In the genomic region with DNA sequence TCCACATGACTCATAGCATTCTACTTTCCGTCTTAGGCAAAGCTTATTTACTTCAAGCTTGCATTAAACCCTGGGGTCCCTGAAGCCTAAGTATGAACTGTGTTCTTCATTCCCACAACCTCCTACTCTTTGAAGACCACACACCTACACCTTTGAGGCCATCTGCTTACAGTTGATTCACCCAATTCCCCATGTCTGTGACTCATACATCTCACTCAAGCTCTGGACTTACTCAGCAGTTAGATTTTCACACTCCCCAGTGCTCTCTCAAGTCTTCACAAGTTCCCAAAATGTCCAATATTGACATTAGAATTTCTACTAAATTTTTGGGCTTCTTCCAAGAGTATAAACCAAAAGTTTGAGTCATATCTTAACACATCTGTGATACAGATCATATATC, we compare ENCODE assay signal across 30 mouse cellular contexts.
A peak's percentile ranks its signal among the peaks of the same experiment; 100 is the strongest.
DNase-seq lines count a peak whose midpoint lies in the region; ATAC-seq and TF ChIP-seq lines count a peak whose summit lies in the region.
"Had no signal": no experiment of that assay in that cellular context is flagged by ENCODE, and none has a peak within 500 bp of the region (broad histone marks: within the 10 kb centered on the region; RNA-seq: fewer than 3 reads in every experiment).

No protein-coding gene starts in this region.

- H3K4me1 ChIP-seq in embryonic fibroblast, embryonic 13.5 days (ENCODE audit: control insufficient read depth, insufficient read depth, low read length): no peaks in the 10 kb centered on the region; the same call in 1 of the 2 replicates
- H3K4me1 ChIP-seq: heart, embryonic 12.5 days; hindbrain, embryonic 13.5 days; limb, embryonic 10.5 days; limb, embryonic 15.5 days; liver, embryonic 13.5 days; midbrain, embryonic 13.5 days; neural tube, embryonic 13.5 days had no signal

- DNase-seq in frontal cortex, postnatal 14 days (ENCODE audit: low spot score in 2 of 2): no peak
- DNase-seq in left cerebral cortex, adult 9 months (ENCODE audit: low spot score in 2 of 2): peak; percentile 10 to 12
- no peak for DNase-seq in left cerebral cortex, postnatal 4 days
- DNase-seq in telencephalon, adult 2 months (ENCODE audit: low read depth, low spot score): peak; percentile 27
- DNase-seq in layer of hippocampus, postnatal 10 days (ENCODE audit: low spot score in 2 of 2): no peak
- DNase-seq: adrenal gland, adult 8-10 months; cerebellum, adult 11 months; cerebellum, adult 9-10 months; cerebellum, postnatal 36 days; gastrocnemius, postnatal 36 days; heart, adult 18-20 months; heart, postnatal 4 days; kidney, adult 8-10 months; kidney, postnatal 4 days; liver, embryonic 13.5 days; lung, adult 18-20 months; lung, postnatal 4 days; thymus, postnatal 14 days had no signal

- TF ChIP-seq POLR2A in embryonic fibroblast, embryonic 13.5 days (IDR thresholded peaks at IDR 0.05; ENCODE audit: low read depth, low read length): no peak

- intact Hi-C loops in left cerebral cortex, postnatal 4 days (cut with DNase I): no loop called here

- no peak for TF ChIP-seq CTCF in embryonic fibroblast, embryonic 13.5 days (IDR thresholded peaks at IDR 0.05; ENCODE audit: borderline replicate concordance, insufficient read depth, low read length)

- peak; percentile 89 for ATAC-seq in frontal cortex, adult (ENCODE audit: low TSS enrichment)
- ATAC-seq: forebrain, embryonic 14.5 days; intestine, embryonic 16.5 days; lung, postnatal 0 days; midbrain, embryonic 13.5 days had no signal

- peak overlapping the region; percentile 71 for H3K27ac ChIP-seq in embryonic fibroblast, embryonic 13.5 days (ENCODE audit: insufficient read depth, low read length)
- H3K27ac ChIP-seq: hindbrain, embryonic 13.5 days; kidney, postnatal 0 days; limb, embryonic 10.5 days; limb, embryonic 15.5 days; liver, embryonic 13.5 days; midbrain, embryonic 13.5 days; neural tube, embryonic 13.5 days had no signal

- no peak overlapping the region for H3K4me3 ChIP-seq in embryonic fibroblast, embryonic 13.5 days (ENCODE audit: insufficient read depth, low read length)
- H3K4me3 ChIP-seq: heart, embryonic 12.5 days; hindbrain, embryonic 13.5 days; limb, embryonic 10.5 days; limb, embryonic 15.5 days; liver, embryonic 13.5 days; midbrain, embryonic 13.5 days; neural tube, embryonic 13.5 days had no signal

Comparison
In these comparisons a context has a peak if more than half of its experiments do, and no peak if none do; other contexts are left out.
1. DNase-seq: peak in left cerebral cortex, adult 9 months (2 of 2) and telencephalon, adult 2 months (single experiment); none in frontal cortex, postnatal 14 days (0 of 2), left cerebral cortex, postnatal 4 days (single experiment) and layer of hippocampus, postnatal 10 days (0 of 2).